Mouse (Mus musculus) liver, embryonic 14.5 days (tissue): Measurements from ENCODE around the gene Ltb. TPM values are rescaled to one million over a fixed set of nuclear protein-coding genes. Genes with fewer than 3 reads are reported as not detected.

Source experiments
- ATAC-seq: fragments of 200-750 bp; cut with Nextera tagmentation; 2 replicates; pipeline ENCODE4 v1.8.0; 2017; ENCODE audit warnings: moderate number of reproducible peaks, mild to moderate bottlenecking, moderate library complexity; ENCODE audit not compliant: insufficient read depth
- DNase-seq, 3 experiments: peaks; one replicate each; pipeline ENCODE4 v3.0.0-alpha.2; 2012 to 2013; ENCODE audit warnings: low read depth in 3 of 3, low spot score in 3 of 3
- H3K27ac ChIP-seq: fragments of 300-500 bp; sonication (generic); 2 replicates; pipeline ENCODE4 v1.5.1; 2014; ENCODE audit warnings: moderate library complexity, mild to moderate bottlenecking, control low read depth, inconsistent platforms
- H3K27me3 ChIP-seq: fragments of 300-500 bp; sonication (generic); 2 replicates; pipeline ENCODE4 v1.6.1; 2014; ENCODE audit warnings: mild to moderate bottlenecking, low read length, moderate library complexity; ENCODE audit not compliant: control insufficient read depth, insufficient read depth
- H3K36me3 ChIP-seq: fragments of 300-500 bp; sonication (generic); replicated peaks from 2 replicates; pipeline ENCODE4 v1.6.1; 2014; ENCODE audit warnings: low read depth; ENCODE audit not compliant: control insufficient read depth, insufficient read depth
- H3K4me1 ChIP-seq, 2 experiments: fragments of 200-500 bp in 1 of 2; fragments of 300-500 bp in 1 of 2; sonication (generic) in 1 of 2; replicated peaks; 2 replicates each; pipeline ENCODE4 v1.6.1; 2012 to 2014; ENCODE audit warnings: antibody characterized with exemption in 1 of 2, inconsistent platforms in 1 of 2, low read length in 1 of 2; ENCODE audit not compliant: control insufficient read depth in 2 of 2, insufficient read depth in 2 of 2
- H3K4me2 ChIP-seq: fragments of 300-500 bp; sonication (generic); 2 replicates; pipeline ENCODE4 v1.6.1; 2014; ENCODE audit warnings: low read depth, mild to moderate bottlenecking, control low read depth, moderate library complexity
- H3K4me3 ChIP-seq, 2 experiments: fragments of 200-500 bp in 1 of 2; fragments of 300-500 bp in 1 of 2; sonication (generic) in 1 of 2; 2 replicates each; pipeline ENCODE4 v1.5.1; 2012 to 2014; ENCODE audit warnings: low read depth in 2 of 2, low read length in 2 of 2, mild to moderate bottlenecking in 2 of 2, control low read depth in 1 of 2, inconsistent platforms in 1 of 2, moderate library complexity in 1 of 2; ENCODE audit not compliant: insufficient read depth in 1 of 2
- H3K9ac ChIP-seq: fragments of 300-500 bp; sonication (generic); replicated peaks from 2 replicates; pipeline ENCODE4 v1.6.1; 2014; ENCODE audit warnings: mild to moderate bottlenecking, control low read depth, moderate library complexity
- H3K9me3 ChIP-seq: fragments of 300-500 bp; sonication (generic); 2 replicates; pipeline ENCODE4 v1.6.1; 2016; ENCODE audit warnings: low read length, mixed read lengths; ENCODE audit not compliant: control insufficient read depth
- CTCF ChIP-seq: IDR thresholded peaks from 2 replicates; pipeline ENCODE4 v1.5.1; 2016; ENCODE audit warnings: antibody characterized with exemption, low read depth, control low read depth
- EP300 ChIP-seq: IDR thresholded peaks from 2 replicates; pipeline ENCODE4 v1.6.1; 2016; ENCODE audit warnings: antibody characterized with exemption, low read depth
- WGBS: fragments of 180-500 bp; shearing (Covaris S2); extraction: QIAGEN DNeasy Blood & Tissue Kit; methylation state at CpG from one replicate; pipeline ENCODE4 v1.1.7; 2014; ENCODE audit not compliant: insufficient replicate concordance; 5-methylcytosine and 5-hydroxymethylcytosine counted together
- polyA plus RNA-seq, 2 experiments: library from polyadenylated mRNA; depleted of rRNA in 1 of 2; stranded (reverse) in 1 of 2; unstranded in 1 of 2; fragments of >200 nt; fragmentation: Nextera tagmentation in 1 of 2; extraction: Ambion mirVana in 1 of 2; gene quantifications; 2 replicates each; pipeline versions ENCODE4 v1.2.1 to v1.2.3; 2012 to 2014

Gene Ltb
- polyA plus RNA-seq, 2 experiments: 0.28 to 0.70 TPM

DNA sequence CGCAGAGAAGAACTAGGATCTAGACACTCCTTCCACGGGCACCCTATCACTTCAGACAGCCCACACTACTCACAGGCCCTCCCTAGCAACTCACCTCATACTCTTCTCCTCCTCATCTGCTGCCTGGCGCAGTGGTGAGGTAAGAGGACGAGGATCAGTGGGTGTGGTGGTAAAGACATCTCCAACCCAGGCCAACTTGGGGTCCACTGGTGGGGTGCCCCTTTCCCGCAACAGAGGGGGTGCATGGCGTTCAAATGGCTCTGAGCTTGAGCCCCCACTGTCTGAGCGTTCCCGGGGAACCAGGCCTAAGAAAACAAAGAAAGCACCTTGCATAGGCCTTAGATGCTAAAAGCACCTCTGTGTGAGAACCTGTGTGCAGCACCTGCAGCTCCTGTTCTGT, 37.0 kb upstream of the Ltb start:
- TF ChIP-seq CTCF (no peak), EP300 (no peak)
- 87% methylated on average over 8 of the region's 8 CpGs for WGBS
- DNase-seq (no peak), ATAC-seq (no peak)
- H3K4me3 ChIP-seq: no peak overlapping the region
- H3K27ac ChIP-seq: no peak overlapping the region
- no peak overlapping the region for H3K4me2 ChIP-seq
- H3K27me3 ChIP-seq: no peaks in the 10 kb centered on the region
- no peaks in the 10 kb centered on the region for H3K9me3 ChIP-seq
- H3K4me1 ChIP-seq: peaks cover 0 to 3% of the 10 kb centered on the region in 2 experiments; a peak in 1 of 4 replicates
- peaks cover 99% of the 10 kb centered on the region for H3K36me3 ChIP-seq
- H3K9ac ChIP-seq: no peak overlapping the region

DNA sequence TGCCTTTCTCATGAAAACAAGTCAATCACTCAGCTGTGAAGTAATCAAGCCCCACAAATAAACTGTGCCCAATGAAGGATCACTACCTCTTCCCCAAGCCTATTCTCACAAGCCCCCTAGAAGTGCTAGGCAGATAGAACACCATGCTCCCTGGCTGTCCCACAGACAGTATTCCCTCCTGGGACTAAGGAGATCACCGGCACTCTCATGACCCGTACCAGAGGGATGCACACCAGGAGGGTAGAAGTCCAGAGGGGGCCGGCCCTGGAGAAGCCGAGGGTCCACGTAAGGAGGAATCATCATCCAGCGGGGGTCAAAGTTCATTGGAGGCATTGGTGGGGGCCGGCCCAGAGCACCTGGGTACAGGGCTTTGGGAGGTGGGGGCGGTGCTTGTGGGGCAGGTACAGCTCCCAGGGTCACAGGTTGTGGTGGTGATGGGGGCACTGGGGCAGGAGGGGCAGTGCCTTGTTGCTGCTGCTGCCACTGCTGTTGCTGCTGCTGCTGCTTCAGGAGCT, 36.5 kb upstream of the Ltb start:
- WGBS: 91% methylated on average over 8 of the region's 8 CpGs
- Histone ChIP-seq H3K36me3 (peaks cover 96% of the 10 kb centered on the region), H3K27ac (no peak overlapping the region), H3K9me3 (no peaks in the 10 kb centered on the region), H3K4me3 (no peak overlapping the region), H3K9ac (no peak overlapping the region), H3K27me3 (no peaks in the 10 kb centered on the region), H3K4me2 (no peak overlapping the region), H3K4me1 (peaks cover 0 to 7% of the 10 kb centered on the region in 2 experiments; a peak in 3 of 4 replicates)
- no peak for TF ChIP-seq CTCF
- TF ChIP-seq EP300: no peak
- DNase-seq (no peak), ATAC-seq (no peak)

GRCm38 (mm10) chr17:35158850-35159593, 35.2 kb upstream of the Ltb start:
- H3K27me3 ChIP-seq: no peaks in the 10 kb centered on the region
- WGBS: 87% methylated on average over 16 of the region's 16 CpGs
- DNase-seq: no peak
- TF ChIP-seq EP300 (no peak), CTCF (no peak)
- no peak overlapping the region for H3K9ac ChIP-seq
- peaks cover 0 to 11% of the 10 kb centered on the region in 2 experiments; a peak in 3 of 4 replicates for H3K4me1 ChIP-seq
- H3K4me2 ChIP-seq: no peak overlapping the region
- no peak overlapping the region for H3K27ac ChIP-seq
- peaks cover 83% of the 10 kb centered on the region for H3K36me3 ChIP-seq
- H3K4me3 ChIP-seq: no peak overlapping the region
- H3K9me3 ChIP-seq: no peaks in the 10 kb centered on the region
- ATAC-seq: no peak

GRCm38 (mm10) chr17:35159638-35160037, 34.6 kb upstream of the Ltb start:
- TF ChIP-seq EP300 (no peak), CTCF (no peak)
- no peak overlapping the region for H3K9ac ChIP-seq
- H3K36me3 ChIP-seq: peaks cover 76% of the 10 kb centered on the region
- no peak overlapping the region for H3K4me3 ChIP-seq
- ATAC-seq (no peak), DNase-seq (no peak)
- no peaks in the 10 kb centered on the region for H3K9me3 ChIP-seq
- H3K4me1 ChIP-seq: peaks cover 0 to 11% of the 10 kb centered on the region in 2 experiments; a peak in 3 of 4 replicates
- no peak overlapping the region for H3K27ac ChIP-seq
- no peaks in the 10 kb centered on the region for H3K27me3 ChIP-seq
- H3K4me2 ChIP-seq: no peak overlapping the region
- 86% methylated on average over 7 of the region's 7 CpGs for WGBS

DNA sequence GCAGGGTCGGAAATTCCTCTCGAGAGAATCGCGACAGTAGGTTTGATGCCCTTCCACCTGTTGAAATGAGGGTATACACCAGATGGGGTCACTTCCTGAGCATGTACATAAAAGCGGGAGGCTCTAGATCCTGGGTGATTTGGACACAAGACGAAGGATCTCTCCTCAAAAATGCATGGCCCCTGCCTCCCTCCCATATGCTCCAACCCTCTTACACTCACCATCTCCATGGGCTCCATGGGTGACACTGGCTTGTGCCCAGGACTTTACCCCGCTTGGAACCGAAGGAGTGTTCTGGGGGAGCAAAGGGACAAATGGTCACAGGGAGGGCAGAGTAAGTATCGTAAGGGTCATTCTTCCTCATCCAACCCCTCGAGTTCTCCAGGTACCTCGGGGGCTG, 32.8 kb upstream of the Ltb start:
- DNase-seq: no peak
- Histone ChIP-seq H3K27ac (no peak overlapping the region), H3K27me3 (no peaks in the 10 kb centered on the region), H3K9ac (no peak overlapping the region), H3K4me1 (peaks cover 4 to 20% of the 10 kb centered on the region in 2 experiments), H3K4me2 (no peak overlapping the region), H3K9me3 (no peaks in the 10 kb centered on the region), H3K36me3 (peaks cover 59% of the 10 kb centered on the region), H3K4me3 (no peak overlapping the region)
- ATAC-seq: no peak
- TF ChIP-seq CTCF (no peak), EP300 (no peak)
- 88% methylated on average over 11 of the region's 11 CpGs for WGBS
